ENCODE assay signal across 9 mouse cellular contexts in the genomic region with DNA sequence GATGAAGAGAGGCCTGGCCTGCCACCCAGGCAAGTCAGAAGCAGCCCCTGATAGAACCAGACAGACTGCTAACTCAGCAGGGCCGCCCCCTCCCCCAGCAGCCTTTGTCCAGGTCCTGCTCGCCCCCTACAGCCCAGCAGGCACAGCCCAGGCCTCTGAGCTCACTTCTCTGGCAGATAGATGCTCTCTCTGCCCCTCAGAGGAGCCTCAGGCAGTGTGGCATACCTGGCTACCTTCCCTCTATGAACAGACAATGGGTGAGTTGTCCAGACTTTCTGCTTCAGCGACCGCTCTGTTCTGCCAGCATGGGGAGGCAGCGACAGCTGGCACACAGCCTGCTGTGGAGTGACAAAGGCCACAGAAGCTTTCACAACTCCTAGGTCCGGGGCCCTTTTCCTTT. TPM values are rescaled to one million over a fixed set of nuclear protein-coding genes. Genes with fewer than 3 reads are reported as not detected.
DNase-seq lines count a peak whose midpoint lies in the region; ATAC-seq lines count a peak whose summit lies in the region.
"Had no signal": no experiment of that assay in that cellular context is flagged by ENCODE, and none has a peak within 500 bp of the region (broad histone marks: within the 10 kb centered on the region; RNA-seq: fewer than 3 reads in every experiment).

No protein-coding gene starts in this region.

- intact Hi-C loops in left cerebral cortex, postnatal 4 days (cut with DNase I) = no loop called here
- intact Hi-C loops in left cerebral cortex, postnatal 14 days (cut with DNase I) = no loop called here

- H3K9ac ChIP-seq in neural tube, embryonic 14.5 days (replicated peaks; ENCODE audit: low read depth, low read length) = no peak overlapping the region; the same call in 1 of the 2 replicates

- peak; percentile 50 for DNase-seq in adrenal gland, postnatal 14 days
- no peak for DNase-seq in adrenal gland, postnatal 4 days (ENCODE audit: low spot score in 2 of 2)
- peak; percentile 85 for DNase-seq in left cerebral cortex, postnatal 4 days
- DNase-seq in left cerebral cortex, postnatal 14 days (ENCODE audit: low spot score in 2 of 2) = no peak
- peak; percentile 63 for DNase-seq in hindbrain, embryonic 10.5 days (ENCODE audit: low spot score)
- no peak for DNase-seq in c-Kit-positive CD71-positive TER-119-positive erythroid progenitor cells, embryonic 14.5 days (ENCODE audit: low spot score)
- no peak for DNase-seq in left cerebral cortex, adult 8-10 months (ENCODE audit: low spot score in 2 of 2)
- DNase-seq: spleen, adult 18-20 months had no signal

- H3K9me3 ChIP-seq in hindbrain, embryonic 10.5 days = no peaks in the 10 kb centered on the region
- no peaks in the 10 kb centered on the region for H3K9me3 ChIP-seq in neural tube, embryonic 14.5 days (ENCODE audit: control insufficient read depth, low read length)

- H3K4me1 ChIP-seq in hindbrain, embryonic 10.5 days (replicated peaks) = peaks cover 99% of the 10 kb centered on the region
- peaks cover 21% of the 10 kb centered on the region; the same call in 1 of the 2 replicates for H3K4me1 ChIP-seq in neural tube, embryonic 14.5 days (ENCODE audit: control insufficient read depth, insufficient read depth, low read length)

- peak overlapping the region; percentile 89 for H3K27ac ChIP-seq in hindbrain, embryonic 10.5 days
- no peak overlapping the region for H3K27ac ChIP-seq in neural tube, embryonic 14.5 days (ENCODE audit: low read depth, low read length)

- WGBS in hindbrain, embryonic 10.5 days = 15% methylated on average over 6 of the region's 6 CpGs
- 15% methylated on average over 6 of the region's 6 CpGs for WGBS in neural tube, embryonic 14.5 days

- H3K36me3 ChIP-seq in hindbrain, embryonic 10.5 days = no peaks in the 10 kb centered on the region
- no peaks in the 10 kb centered on the region for H3K36me3 ChIP-seq in neural tube, embryonic 14.5 days (ENCODE audit: control insufficient read depth, insufficient read depth, low read length)

- peak overlapping the region; percentile 69 for H3K4me3 ChIP-seq in hindbrain, embryonic 10.5 days
- no peak overlapping the region for H3K4me3 ChIP-seq in neural tube, embryonic 14.5 days (ENCODE audit: low read depth, low read length)

- ATAC-seq in neural tube, embryonic 14.5 days (ENCODE audit: low read depth) = no peak

- peak overlapping the region; percentile 26; the same call in 1 of the 2 replicates for H3K4me2 ChIP-seq in neural tube, embryonic 14.5 days (ENCODE audit: low read depth, low read length)

- H3K27me3 ChIP-seq in hindbrain, embryonic 10.5 days (ENCODE audit: insufficient read depth, poor library complexity, severe bottlenecking) = peaks cover 26% of the 10 kb centered on the region
- no peaks in the 10 kb centered on the region for H3K27me3 ChIP-seq in neural tube, embryonic 14.5 days (ENCODE audit: control insufficient read depth, insufficient read depth, low read length)

RNA-seq across cellular contexts. Expression of a gene that starts 3.6 kb away (rescaled TPM):
- 5.7 and 11.8 TPM in 2 replicates for total RNA-seq in adrenal gland, postnatal 14 days (2021)
- 1 to 10 TPM; 5.7 to 7.7 TPM for total RNA-seq in adrenal gland, postnatal 4 days (2021)
- total RNA-seq in left cerebral cortex, postnatal 4 days (2021) = 1 to 10 TPM; 2.9 to 3.4 TPM
- 1 to 10 TPM; 4.3 to 5.0 TPM for total RNA-seq in left cerebral cortex, postnatal 14 days (2021)
- polyA plus RNA-seq in hindbrain, embryonic 10.5 days (2016; fragmentation: Nextera tagmentation; extraction: Ambion mirVana) = 60.9 and 61.9 TPM in 2 replicates
- 25.3 and 32.3 TPM in 2 replicates for polyA plus RNA-seq in neural tube, embryonic 14.5 days (2014; fragmentation: Nextera tagmentation; extraction: Ambion mirVana)
- total RNA-seq in left cerebral cortex, adult 8-10 months (2022) = 1 to 10 TPM; 6.2 to 8.6 (median 7.4) TPM

RNA-seq across cellular contexts. Expression of a gene that starts 19.7 kb away (rescaled TPM):
- total RNA-seq in adrenal gland, postnatal 14 days (2021) = 67.4 and 88.3 TPM in 2 replicates
- total RNA-seq in adrenal gland, postnatal 4 days (2021) = 10 to 100 TPM in 1 of 2 experiments, 1 to 10 TPM in 1; 7.1 to 13.3 TPM
- 1 to 10 TPM in 1 of 2 experiments, under 1 TPM in 1; 0.54 to 2.7 TPM for total RNA-seq in left cerebral cortex, postnatal 4 days (2021)
- 10 to 100 TPM in 1 of 2 experiments, 1 to 10 TPM in 1; 2.5 to 12.4 TPM for total RNA-seq in left cerebral cortex, postnatal 14 days (2021)
- 14.7 and 16.1 TPM in 2 replicates for polyA plus RNA-seq in hindbrain, embryonic 10.5 days (2016; fragmentation: Nextera tagmentation; extraction: Ambion mirVana)
- polyA plus RNA-seq in neural tube, embryonic 14.5 days (2014; fragmentation: Nextera tagmentation; extraction: Ambion mirVana) = 6.9 and 8.5 TPM in 2 replicates
- total RNA-seq in left cerebral cortex, adult 8-10 months (2022) = 1 to 10 TPM; 1.7 to 3.3 (median 2.4) TPM

RNA-seq across cellular contexts. Expression of a gene that starts 41.3 kb away (rescaled TPM):
- 23.9 and 26.2 TPM in 2 replicates for total RNA-seq in adrenal gland, postnatal 14 days (2021)
- total RNA-seq in adrenal gland, postnatal 4 days (2021) = 10 to 100 TPM; 32.3 to 37.3 TPM
- total RNA-seq in left cerebral cortex, postnatal 4 days (2021) = 10 to 100 TPM; 42.0 to 49.9 TPM
- 10 to 100 TPM; 25.2 to 29.6 TPM for total RNA-seq in left cerebral cortex, postnatal 14 days (2021)
- polyA plus RNA-seq in hindbrain, embryonic 10.5 days (2016; fragmentation: Nextera tagmentation; extraction: Ambion mirVana) = 255 and 278 TPM in 2 replicates
- polyA plus RNA-seq in neural tube, embryonic 14.5 days (2014; fragmentation: Nextera tagmentation; extraction: Ambion mirVana) = 133 and 154 TPM in 2 replicates
- total RNA-seq in left cerebral cortex, adult 8-10 months (2022) = 10 to 100 TPM; 19.5 to 32.6 (median 23.2) TPM

RNA-seq across cellular contexts. Expression of a gene that starts 46.6 kb away (rescaled TPM):
- 0.04 and 0.08 TPM in 2 replicates for total RNA-seq in adrenal gland, postnatal 14 days (2021)
- total RNA-seq in adrenal gland, postnatal 4 days (2021) = 1 to 10 TPM in 1 of 2 experiments, under 1 TPM in 1; 0.59 to 4.6 TPM
- under 1 TPM; 0.12 to 0.22 TPM for total RNA-seq in left cerebral cortex, postnatal 4 days (2021)
- 1 to 10 TPM; 1.0 to 1.2 TPM for total RNA-seq in left cerebral cortex, postnatal 14 days (2021)
- 0.06 and 0.08 TPM in 2 replicates for polyA plus RNA-seq in hindbrain, embryonic 10.5 days (2016; fragmentation: Nextera tagmentation; extraction: Ambion mirVana)
- 0.09 and 0.79 TPM in 2 replicates for polyA plus RNA-seq in neural tube, embryonic 14.5 days (2014; fragmentation: Nextera tagmentation; extraction: Ambion mirVana)
- 1 to 10 TPM in 2 of 4 experiments, under 1 TPM in 2; 0.28 to 4.4 (median 1.0) TPM for total RNA-seq in left cerebral cortex, adult 8-10 months (2022)

Comparison
In these comparisons a context has a peak if more than half of its experiments do, and no peak if none do; other contexts are left out.
1. DNase-seq: peak in adrenal gland, postnatal 14 days (single experiment), left cerebral cortex, postnatal 4 days (single experiment) and hindbrain, embryonic 10.5 days (single experiment); none in adrenal gland, postnatal 4 days (0 of 2), left cerebral cortex, postnatal 14 days (0 of 2), c-Kit-positive CD71-positive TER-119-positive erythroid progenitor cells, embryonic 14.5 days (single experiment) and left cerebral cortex, adult 8-10 months (0 of 2).